Mouse (Mus musculus): Measurements from ENCODE around the gene Ubac2.

DNA sequence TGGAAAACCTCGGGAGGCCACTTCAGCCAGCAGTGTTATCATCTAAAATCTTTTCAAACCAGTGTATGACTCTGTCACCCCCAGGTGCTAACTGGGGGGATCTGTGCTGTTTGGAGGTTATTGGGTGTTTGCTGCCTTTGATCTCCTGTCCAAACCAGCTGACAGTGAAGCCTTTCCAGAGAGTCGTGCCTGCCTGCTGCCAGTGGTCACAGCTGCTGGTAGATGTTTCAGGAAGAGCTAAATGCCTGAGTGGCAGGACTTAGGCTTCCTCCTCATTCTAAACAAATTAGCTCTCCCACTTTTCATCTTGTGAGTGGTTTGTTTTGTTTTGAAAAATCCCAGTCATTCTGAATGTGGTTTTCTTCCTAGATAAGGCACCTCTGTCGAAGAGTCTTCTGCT, 26.3 kb downstream of the Ubac2 start:
- no peak for TF ChIP-seq TCF12 (IDR thresholded peaks at IDR 0.05; ENCODE audit: low read depth, low read length)
- no peak for TF ChIP-seq POLR2AphosphoS2 (IDR thresholded peaks at IDR 0.05; ENCODE audit: low read depth, low read length)
- no peak for TF ChIP-seq POLR2A (IDR thresholded peaks at IDR 0.05; ENCODE audit: low read depth, low read length)
- no peak for TF ChIP-seq CTCF (conservative IDR thresholded peaks at IDR 0.05 in 1 of 2, IDR thresholded peaks at IDR 0.05 in 1 of 2; ENCODE audit: low read depth in 2 of 2, low read length in 2 of 2)
- no peak for TF ChIP-seq MEF2A (IDR thresholded peaks at IDR 0.05; ENCODE audit: borderline replicate concordance, low read depth, low read length)

Data from CH12.LX (cell line).